Mouse (Mus musculus) midbrain, embryonic 10.5 days (tissue): ENCODE results near the gene Tmem184a. TPM values are rescaled to one million over a fixed set of nuclear protein-coding genes. Genes with fewer than 3 reads are reported as not detected.

Experiments
- DNase-seq: peaks from one replicate; pipeline ENCODE4 v3.0.0-alpha.2; 2017; ENCODE audit warnings: low spot score
- H3K27ac ChIP-seq: fragments of 300-500 bp; sonication (generic); replicated peaks from 2 replicates; pipeline ENCODE4 v1.5.1; 2016; ENCODE audit warnings: mild to moderate bottlenecking
- H3K27me3 ChIP-seq: fragments of 300-500 bp; sonication (generic); 2 replicates; pipeline ENCODE4 v1.6.1; 2016; ENCODE audit warnings: low read depth, mild to moderate bottlenecking; ENCODE audit not compliant: poor library complexity, severe bottlenecking
- H3K36me3 ChIP-seq: fragments of 300-500 bp; sonication (generic); 2 replicates; pipeline ENCODE4 v1.6.1; 2016; ENCODE audit warnings: mild to moderate bottlenecking, moderate library complexity
- H3K4me1 ChIP-seq: fragments of 300-500 bp; sonication (generic); 2 replicates; pipeline ENCODE4 v1.6.1; 2016
- H3K4me3 ChIP-seq: fragments of 300-500 bp; sonication (generic); 2 replicates; pipeline ENCODE4 v1.5.1; 2016; ENCODE audit warnings: mild to moderate bottlenecking, moderate library complexity
- H3K9me3 ChIP-seq: fragments of 300-500 bp; sonication (generic); replicated peaks from 2 replicates; pipeline ENCODE4 v1.6.1; 2016; ENCODE audit warnings: mild to moderate bottlenecking
- WGBS: fragments of 180-500 bp; shearing (Covaris S2); methylation state at CpG from one replicate; pipeline ENCODE4 v1.1.7; 2016; 5-methylcytosine and 5-hydroxymethylcytosine counted together
- microRNA-seq: library from miRNA; unstranded; fragments of <30 nt; microRNA quantifications from one replicate; pipeline ENCODE4, GENCODE M21; 2017
- polyA plus RNA-seq: library from polyadenylated mRNA; unstranded; fragments of >200 nt; fragmentation: Nextera tagmentation; extraction: Ambion mirVana; gene quantifications from 2 replicates; pipeline ENCODE4 v1.2.1, GENCODE M21; 2016

The Tmem184a gene
- polyA plus RNA-seq, 1 experiment from 2014 or later: 0.84 TPM

- Histone ChIP-seq H3K4me3 (peak within 1 kb of the TSS; percentile 100), H3K27me3 (no peaks in the 10 kb centered on the region), H3K27ac (peak within 1 kb of the TSS; percentile 83), H3K36me3 (peaks cover 39% of the 10 kb centered on the region), H3K9me3 (no peaks in the 10 kb centered on the region), H3K4me1 (peaks cover 13% of the 10 kb centered on the region)
- under 1% methylated on average over 55 of the region's 55 CpGs for WGBS
- peak; percentile 92 for DNase-seq
These were observed 44.3 kb downstream of the Tmem184a start, which contains the start of gene Ints1 for GRCm38 (mm10) chr5:139775216-139775926. Gene Ints1 (minus strand): TSS chr5:139775674.

GRCm38 (mm10) chr5:139768216-139768615, 51.5 kb downstream of the Tmem184a start:
- WGBS: 94% methylated on average over 8 of the region's 8 CpGs
- no peak for DNase-seq
- Histone ChIP-seq H3K27ac (no peak overlapping the region), H3K4me1 (no peaks in the 10 kb centered on the region), H3K9me3 (no peaks in the 10 kb centered on the region), H3K4me3 (no peak overlapping the region), H3K27me3 (no peaks in the 10 kb centered on the region), H3K36me3 (peaks cover 100% of the 10 kb centered on the region)

- H3K27ac ChIP-seq: no peak overlapping the region
- peaks cover 100% of the 10 kb centered on the region for H3K36me3 ChIP-seq
- no peaks in the 10 kb centered on the region for H3K27me3 ChIP-seq
- no peak for DNase-seq
- no peak overlapping the region for H3K4me3 ChIP-seq
- 73% methylated on average over 11 of the region's 11 CpGs for WGBS
- no peaks in the 10 kb centered on the region for H3K4me1 ChIP-seq
- H3K9me3 ChIP-seq: no peaks in the 10 kb centered on the region
These were observed 55.4 kb downstream of the Tmem184a start for GRCm38 (mm10) chr5:139764296-139764695.

- Histone ChIP-seq H3K4me1 (no peaks in the 10 kb centered on the region), H3K36me3 (peaks cover 100% of the 10 kb centered on the region), H3K9me3 (no peaks in the 10 kb centered on the region), H3K27me3 (no peaks in the 10 kb centered on the region), H3K4me3 (no peak overlapping the region), H3K27ac (no peak overlapping the region)
- 91% methylated on average over 16 of the region's 16 CpGs for WGBS
- DNase-seq: no peak
These were observed 61.6 kb downstream of the Tmem184a start for GRCm38 (mm10) chr5:139758096-139758495.

GRCm38 (mm10) chr5:139756586-139756985, 63.1 kb downstream of the Tmem184a start:
- Histone ChIP-seq H3K9me3 (no peaks in the 10 kb centered on the region), H3K4me1 (no peaks in the 10 kb centered on the region), H3K4me3 (no peak overlapping the region), H3K27ac (no peak overlapping the region), H3K27me3 (no peaks in the 10 kb centered on the region), H3K36me3 (peaks cover 100% of the 10 kb centered on the region)
- DNase-seq: no peak
- 97% methylated on average over 2 of the region's 2 CpGs for WGBS

- no peaks in the 10 kb centered on the region for H3K4me1 ChIP-seq
- peaks cover 100% of the 10 kb centered on the region for H3K36me3 ChIP-seq
- no peak for DNase-seq
- no peaks in the 10 kb centered on the region for H3K27me3 ChIP-seq
- no peak overlapping the region for H3K27ac ChIP-seq
- H3K4me3 ChIP-seq: no peak overlapping the region
- WGBS: 91% methylated on average over 12 of the region's 12 CpGs
- H3K9me3 ChIP-seq: no peaks in the 10 kb centered on the region
These were observed 63.6 kb downstream of the Tmem184a start for GRCm38 (mm10) chr5:139756135-139756534.

GRCm38 (mm10) chr5:139754753-139755152, 65.0 kb downstream of the Tmem184a start:
- WGBS: 39% methylated on average over 12 of the region's 12 CpGs
- peaks cover 97% of the 10 kb centered on the region for H3K36me3 ChIP-seq
- no peaks in the 10 kb centered on the region for H3K9me3 ChIP-seq
- peak; percentile 63 for DNase-seq
- H3K27ac ChIP-seq: no peak overlapping the region
- no peak overlapping the region for H3K4me3 ChIP-seq
- no peaks in the 10 kb centered on the region for H3K27me3 ChIP-seq
- H3K4me1 ChIP-seq: no peaks in the 10 kb centered on the region

Small RNA genes lying within 50 kb of the gene (microRNA-seq; reads per million reads assigned to microRNA genes)
- not detected for gene Mir7037

Other genes starting within 250 kb of the Tmem184a start
- gene Micall2, start 83.6 kb downstream of the Tmem184a start, polyA plus RNA-seq: 5.7 and 7.8 TPM in 2 replicates
- 33.4 and 34.7 TPM in 2 replicates for gene Ints1, start 44.2 kb downstream of the Tmem184a start, polyA plus RNA-seq
- gene Mafk, start 28.4 kb downstream of the Tmem184a start, polyA plus RNA-seq: 9.7 and 9.9 TPM in 2 replicates
- gene Gm26938, start 6.5 kb upstream of the Tmem184a start, polyA plus RNA-seq: not detected in 2 replicates
- 100 and 102 TPM in 2 replicates for gene Psmg3, start 7.0 kb upstream of the Tmem184a start, polyA plus RNA-seq
- 0.14 and 0.48 TPM in 2 replicates for gene Elfn1, start 88.0 kb upstream of the Tmem184a start, polyA plus RNA-seq